Mouse (Mus musculus): ENCODE data around the gene Tenm4.
"Not testable (repeated sequence)": the region's sequence is repeated elsewhere in the genome, so short reads cannot be mapped to it uniquely, and the experiment has no call there.

Gene Tenm4

DNA sequence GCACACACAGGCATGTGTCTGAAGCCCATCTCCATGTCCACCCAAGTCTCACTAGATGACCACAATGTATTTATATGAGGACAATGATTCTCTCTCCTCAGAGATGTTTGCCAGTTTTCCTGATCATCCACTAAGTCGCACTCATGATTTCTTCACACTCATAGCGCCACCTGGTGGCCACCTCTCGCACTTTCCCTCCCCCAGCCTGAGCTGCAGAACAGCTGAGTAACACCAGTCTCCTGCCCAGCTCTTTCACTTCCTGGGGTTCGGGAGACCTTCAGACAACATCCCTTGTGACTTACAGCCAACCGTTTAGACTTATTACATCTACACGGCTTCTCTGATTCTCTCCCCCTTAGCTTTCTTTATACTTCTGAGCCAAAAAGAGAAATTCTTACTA, 743.0 kb downstream of the Tenm4 start:
- DNase-seq, result peak; percentile 90 to 92

DNA sequence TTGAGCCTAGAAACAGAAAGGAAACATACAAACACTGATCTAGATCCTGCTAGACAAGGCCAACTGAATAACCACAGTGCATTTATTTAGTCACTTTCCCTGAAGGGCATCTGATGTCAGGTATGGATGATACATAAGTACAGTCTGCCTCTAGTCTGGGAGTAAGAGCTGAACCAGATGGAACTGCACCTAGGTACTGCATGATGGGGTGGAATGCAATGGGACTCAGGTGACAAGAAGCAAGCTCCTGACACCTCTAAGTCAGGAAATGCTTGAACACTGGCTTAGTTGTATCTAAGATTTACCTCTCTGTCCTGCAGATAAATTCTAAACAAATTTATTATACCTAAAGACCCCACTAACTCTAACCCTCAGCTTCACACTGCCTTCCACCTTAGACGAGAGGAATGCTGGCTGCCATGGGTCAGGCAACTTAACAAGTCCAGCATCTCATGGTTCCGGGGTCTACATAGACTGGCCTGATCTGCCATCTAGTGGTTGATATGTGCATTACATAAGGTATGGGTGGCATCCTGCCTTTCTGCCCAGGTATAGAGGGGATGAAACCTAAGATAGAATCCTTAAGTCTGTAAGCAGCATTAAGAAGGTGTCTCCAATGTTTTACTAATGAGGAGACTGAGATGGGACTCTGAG, 744.5 kb downstream of the Tenm4 start:
- DNase-seq, result peak; percentile 82 to 87

DNA sequence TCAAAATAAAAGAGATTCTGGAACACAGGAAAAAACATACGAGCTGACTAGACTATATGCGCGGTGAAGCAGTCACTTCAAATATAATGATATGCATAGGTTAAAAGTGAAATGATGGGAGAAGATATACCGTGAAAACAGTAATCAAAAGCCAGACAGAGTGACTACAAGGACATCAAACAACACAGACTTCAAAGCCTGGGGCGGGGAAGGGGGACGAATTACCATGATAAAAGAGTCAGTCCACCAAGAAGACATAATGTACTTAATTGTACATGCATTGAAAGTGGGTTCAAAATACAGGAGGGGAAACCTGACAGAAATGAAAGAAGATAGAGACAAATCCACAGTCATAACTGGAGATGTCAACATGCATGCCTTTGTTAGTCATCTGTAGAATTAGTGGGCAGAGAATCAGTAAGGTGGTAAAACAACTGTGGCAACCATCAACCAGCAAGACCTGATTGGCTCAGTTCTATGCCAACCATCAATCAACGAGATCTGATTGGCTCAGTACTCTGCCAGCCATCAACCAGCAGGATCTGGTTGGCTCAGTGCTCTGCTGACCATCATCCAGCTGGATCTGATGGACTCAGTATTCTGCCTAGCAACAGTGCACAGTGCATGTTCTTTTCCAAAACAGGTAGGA, 749.5 kb downstream of the Tenm4 start:
- peak; percentile 42 to 62 for DNase-seq

DNA sequence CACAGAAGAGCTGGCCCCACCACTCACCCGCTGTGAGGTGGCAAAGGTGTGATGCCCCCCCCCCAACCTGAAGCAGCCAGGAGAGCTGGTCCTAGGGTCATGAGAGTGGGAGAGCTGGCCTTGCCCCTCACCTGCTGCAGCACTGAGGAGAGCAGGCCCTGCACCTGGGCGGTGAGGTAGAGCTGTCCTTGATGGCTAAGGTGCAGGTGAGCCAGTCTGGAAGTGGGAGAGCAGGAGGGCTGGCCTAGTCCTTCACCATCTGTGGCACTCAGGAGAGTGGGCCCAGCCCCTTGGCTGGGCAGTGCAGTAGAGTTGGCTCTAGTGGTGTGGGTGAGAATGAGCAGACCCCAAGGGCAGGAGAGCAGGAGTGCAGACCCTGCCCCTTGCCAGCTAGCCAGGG, 751.9 kb downstream of the Tenm4 start:
- DNase-seq, result no peak

DNA sequence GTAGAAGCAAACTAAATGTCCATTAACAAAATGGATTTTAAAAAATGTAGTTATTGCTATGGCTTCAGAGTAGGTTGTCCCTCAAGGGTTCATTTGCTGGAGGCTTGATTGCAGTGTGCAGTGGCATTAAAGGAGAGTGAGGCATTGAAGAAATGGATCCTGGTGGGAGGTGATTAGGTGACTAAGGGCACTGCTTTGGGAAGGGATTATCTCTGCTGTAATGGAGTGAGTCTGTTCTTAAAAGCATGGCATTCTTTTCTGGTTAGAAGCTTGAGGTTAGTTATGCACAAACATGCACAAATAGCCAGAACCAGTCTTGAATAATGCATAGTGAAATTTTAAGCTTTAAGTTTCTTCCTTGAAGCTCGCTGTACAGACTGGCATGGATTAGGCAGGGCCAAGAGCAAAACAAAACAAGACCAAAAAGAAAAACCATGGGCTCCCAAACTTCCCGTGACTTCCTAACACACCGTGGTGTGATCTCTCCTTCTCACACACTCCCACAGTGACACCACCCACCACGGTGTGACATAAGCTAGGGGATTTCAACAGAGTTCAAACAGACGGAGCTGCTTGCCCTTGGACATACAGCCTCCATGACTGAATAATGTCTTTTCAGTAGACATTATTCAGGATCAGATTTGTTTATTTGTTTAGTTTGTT, 772.8 kb downstream of the Tenm4 start:
- DNase-seq, result no peak

DNA sequence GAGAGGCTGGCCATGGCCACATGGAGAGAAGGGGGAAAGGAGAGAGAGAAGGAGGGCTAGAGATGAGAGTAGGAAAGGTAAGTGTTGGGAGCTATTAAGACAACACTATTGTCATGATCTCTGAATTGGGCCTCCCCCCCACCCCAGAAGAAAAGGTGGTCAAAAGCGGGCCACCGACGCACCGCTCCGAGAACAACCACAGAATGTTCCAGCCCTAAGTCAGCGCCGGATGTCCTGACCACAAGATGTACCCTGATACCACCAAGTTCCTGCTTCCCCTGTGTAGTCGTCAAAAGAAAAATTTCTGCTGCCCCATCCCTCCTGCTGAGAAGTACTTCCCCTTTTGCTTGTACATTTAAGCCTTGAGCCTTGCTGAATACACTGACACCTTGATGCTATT, 775.5 kb downstream of the Tenm4 start:
- not testable (repeated sequence) for DNase-seq

DNA sequence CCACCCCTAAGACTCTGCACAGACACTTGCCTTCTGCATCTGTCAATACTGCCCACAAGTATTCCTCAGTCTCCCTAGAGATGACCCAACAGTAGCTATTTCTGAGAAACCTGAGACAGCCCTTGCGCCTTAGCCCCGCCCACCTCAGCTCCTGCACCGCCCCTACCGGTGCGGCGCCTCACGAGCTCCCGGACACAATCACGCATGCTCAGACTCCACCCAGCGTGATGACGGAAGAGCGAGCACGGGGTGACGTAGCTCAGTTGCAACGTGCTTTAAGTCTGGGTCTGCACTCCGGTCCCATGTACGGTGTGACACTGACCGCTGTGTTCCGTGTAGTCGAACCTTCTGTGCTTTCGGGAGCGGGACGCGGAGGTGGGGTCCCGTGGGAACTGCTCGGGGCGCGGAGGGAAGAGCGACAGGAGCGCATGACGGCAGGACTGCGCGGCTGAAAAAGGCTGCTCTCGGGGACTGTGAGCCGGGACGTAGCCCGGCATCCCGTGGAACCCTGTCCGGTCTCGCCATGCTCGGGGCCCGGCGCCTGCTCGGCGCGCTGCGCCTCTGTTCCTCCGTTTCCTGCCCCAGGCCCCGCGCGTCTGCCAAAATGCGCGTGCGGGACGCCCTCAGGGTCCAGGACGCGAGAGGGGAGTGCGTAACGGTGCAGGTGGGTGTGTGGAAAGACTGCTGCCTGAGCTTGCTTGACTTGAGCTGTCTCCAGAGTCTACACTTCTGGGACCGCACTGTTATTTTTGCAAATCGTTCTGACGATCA, 780.4 kb downstream of the Tenm4 start, which contains the start of gene Nars2:
Gene Nars2, plus strand, starts transcription at position 225 of the 771 bp plus-strand sequence.
- peak; percentile 92 to 94 for DNase-seq

DNA sequence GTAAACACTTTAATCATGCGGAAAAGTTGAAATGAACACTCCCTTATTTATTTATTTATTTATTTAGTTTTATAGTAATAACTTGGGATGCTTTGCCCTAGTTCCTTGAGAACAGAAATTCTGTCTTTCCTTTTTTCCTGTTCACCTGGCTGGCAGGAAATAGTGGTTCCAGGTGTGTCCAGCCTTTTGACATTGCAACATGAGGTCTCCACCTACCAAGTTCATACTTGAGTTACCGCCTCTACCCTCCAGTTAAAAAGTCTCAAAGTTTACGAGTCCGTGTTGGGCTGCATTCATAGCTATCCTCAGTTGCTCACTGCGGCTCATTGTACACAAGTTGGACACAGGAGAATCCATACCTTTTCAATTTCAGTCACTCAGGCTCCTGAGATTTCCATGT, 781.0 kb downstream of the Tenm4 start:
- no peak for DNase-seq

DNA sequence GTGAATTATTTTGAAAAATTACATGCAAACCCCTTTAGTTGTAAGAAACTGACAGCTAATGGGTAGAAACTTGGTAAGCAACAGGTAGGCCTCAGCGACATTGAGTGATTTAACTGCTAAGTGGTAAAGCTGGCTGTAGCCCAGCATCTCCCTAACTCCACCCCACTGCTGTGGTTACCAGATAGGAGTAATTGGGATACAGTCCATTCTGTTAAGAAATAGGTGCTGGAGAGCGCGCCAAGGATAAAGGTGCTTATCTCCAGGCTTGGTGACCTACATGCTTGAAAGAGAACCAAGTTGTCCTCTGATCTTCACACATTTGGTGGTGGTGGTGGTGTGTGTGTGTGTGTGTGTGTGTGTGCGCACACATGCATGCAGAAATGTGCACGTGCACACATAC, 788.1 kb downstream of the Tenm4 start:
- no peak for DNase-seq

Measured in cerebellum, postnatal 14 days (tissue).